Mouse (Mus musculus) hindbrain, embryonic 14.5 days (tissue): Measurements from ENCODE around the gene Fam13a. TPM values are rescaled to one million over a fixed set of nuclear protein-coding genes. Genes with fewer than 3 reads are reported as not detected.

Source experiments
- ATAC-seq: fragments of 200-750 bp; cut with Nextera tagmentation; 2 replicates; pipeline ENCODE4 v1.8.0; 2017; ENCODE audit warnings: moderate number of reproducible peaks, mild to moderate bottlenecking, moderate TSS enrichment, moderate library complexity; ENCODE audit not compliant: low FRiP score
- DNase-seq: peaks from one replicate; pipeline ENCODE4 v3.0.0-alpha.2; 2015; ENCODE audit warnings: low spot score
- H3K27ac ChIP-seq: fragments of 300-500 bp; sonication (generic); 2 replicates; pipeline ENCODE4 v1.5.1; 2014; ENCODE audit warnings: mild to moderate bottlenecking, moderate library complexity
- H3K27me3 ChIP-seq: fragments of 300-500 bp; sonication (generic); 2 replicates; pipeline ENCODE4 v1.6.1; 2014; ENCODE audit warnings: mild to moderate bottlenecking, low read length, mixed read lengths; ENCODE audit not compliant: control insufficient read depth, insufficient read depth
- H3K36me3 ChIP-seq: fragments of 300-500 bp; sonication (generic); replicated peaks from 2 replicates; pipeline ENCODE4 v1.6.1; 2014; ENCODE audit not compliant: control insufficient read depth, insufficient read depth
- H3K4me1 ChIP-seq: fragments of 300-500 bp; sonication (generic); replicated peaks from 2 replicates; pipeline ENCODE4 v1.6.1; 2014; ENCODE audit warnings: antibody characterized with exemption, low read length, mixed read lengths; ENCODE audit not compliant: control insufficient read depth, insufficient read depth
- H3K4me2 ChIP-seq: fragments of 300-500 bp; sonication (generic); replicated peaks from 2 replicates; pipeline ENCODE4 v1.6.1; 2014; ENCODE audit warnings: mild to moderate bottlenecking, moderate library complexity
- H3K4me3 ChIP-seq: fragments of 300-500 bp; sonication (generic); replicated peaks from 2 replicates; pipeline ENCODE4 v1.5.1; 2014; ENCODE audit warnings: mild to moderate bottlenecking, low read length
- H3K9ac ChIP-seq: fragments of 300-500 bp; sonication (generic); 2 replicates; pipeline ENCODE4 v1.6.1; 2014
- H3K9me3 ChIP-seq: fragments of 300-500 bp; sonication (generic); 2 replicates; pipeline ENCODE4 v1.6.1; 2016; ENCODE audit warnings: low read length; ENCODE audit not compliant: control insufficient read depth
- WGBS: fragments of 180-500 bp; shearing (Covaris S2); extraction: QIAGEN DNeasy Blood & Tissue Kit; methylation state at CpG from one replicate; pipeline ENCODE4 v1.1.7; 2014; 5-methylcytosine and 5-hydroxymethylcytosine counted together
- polyA plus RNA-seq: library from polyadenylated mRNA; unstranded; fragments of >200 nt; fragmentation: Nextera tagmentation; extraction: Ambion mirVana; gene quantifications from 2 replicates; pipeline ENCODE4 v1.2.1, GENCODE M21; 2014

Fam13a gene
- polyA plus RNA-seq, 1 experiment from 2014 or later: 10.3 TPM

GRCm38 (mm10) chr6:58896648-58897047 lies 127.7 kb downstream of the Fam13a start:
- WGBS: 81% methylated on average over 3 of the region's 3 CpGs
- H3K36me3 ChIP-seq: peaks cover 38% of the 10 kb centered on the region
- ATAC-seq: no peak

GRCm38 (mm10) chr6:58894994-58895393 lies 129.4 kb downstream of the Fam13a start:
- 88% methylated on average over 4 of the region's 4 CpGs for WGBS
- no peak for ATAC-seq

More at GRCm38 (mm10) chr6:58896648-58897047, 127.7 kb downstream of the Fam13a start:
- Histone ChIP-seq H3K4me2 (no peak overlapping the region), H3K27ac (no peak overlapping the region), H3K4me3 (no peak overlapping the region), H3K4me1 (no peaks in the 10 kb centered on the region), H3K9ac (no peak overlapping the region), H3K9me3 (no peaks in the 10 kb centered on the region), H3K27me3 (no peaks in the 10 kb centered on the region)
- DNase-seq: no peak

GRCm38 (mm10) chr6:58893307-58893706 lies 131.0 kb downstream of the Fam13a start:
- 90% methylated on average over 6 of the region's 6 CpGs for WGBS
- ATAC-seq (no peak), DNase-seq (no peak)
- H3K4me3 ChIP-seq: no peak overlapping the region
- H3K4me1 ChIP-seq: no peaks in the 10 kb centered on the region
- no peak overlapping the region for H3K4me2 ChIP-seq
- no peak overlapping the region for H3K27ac ChIP-seq
- H3K36me3 ChIP-seq: peaks cover 55% of the 10 kb centered on the region
- no peak overlapping the region for H3K9ac ChIP-seq
- H3K9me3 ChIP-seq: no peaks in the 10 kb centered on the region
- H3K27me3 ChIP-seq: no peaks in the 10 kb centered on the region

More at GRCm38 (mm10) chr6:58894994-58895393, 129.4 kb downstream of the Fam13a start:
- no peak overlapping the region for H3K4me3 ChIP-seq
- peaks cover 49% of the 10 kb centered on the region for H3K36me3 ChIP-seq
- no peak overlapping the region for H3K27ac ChIP-seq
- no peaks in the 10 kb centered on the region for H3K4me1 ChIP-seq
- no peak overlapping the region for H3K4me2 ChIP-seq
- DNase-seq: no peak
- H3K9ac ChIP-seq: no peak overlapping the region
- no peaks in the 10 kb centered on the region for H3K27me3 ChIP-seq
- H3K9me3 ChIP-seq: no peaks in the 10 kb centered on the region

- no peaks in the 10 kb centered on the region for H3K9me3 ChIP-seq
- no peak overlapping the region for H3K9ac ChIP-seq
- peaks cover 47% of the 10 kb centered on the region for H3K36me3 ChIP-seq
- no peaks in the 10 kb centered on the region for H3K4me1 ChIP-seq
- no peaks in the 10 kb centered on the region for H3K27me3 ChIP-seq
- no peak overlapping the region for H3K27ac ChIP-seq
- no peak overlapping the region for H3K4me2 ChIP-seq
- DNase-seq: no peak
- WGBS: 88% methylated on average over 3 of the region's 3 CpGs
- no peak for ATAC-seq
- H3K4me3 ChIP-seq: no peak overlapping the region
Observed at GRCm38 (mm10) chr6:58889917-58890316, 134.4 kb downstream of the Fam13a start.

GRCm38 (mm10) chr6:58882271-58882670 lies 142.1 kb downstream of the Fam13a start:
- Histone ChIP-seq H3K27me3 (no peaks in the 10 kb centered on the region), H3K4me1 (no peaks in the 10 kb centered on the region), H3K4me2 (no peak overlapping the region), H3K4me3 (no peak overlapping the region), H3K36me3 (peaks cover 7% of the 10 kb centered on the region), H3K27ac (0 out of 2 replicates have a peak overlapping the region, but pooled peaks have one; percentile 5), H3K9me3 (no peaks in the 10 kb centered on the region), H3K9ac (no peak overlapping the region)
- WGBS: 82% methylated on average over 6 of the region's 6 CpGs
- DNase-seq (no peak), ATAC-seq (no peak)

Other genes with a start within 250 kb of the Fam13a start
- gene Herc3, start 193.1 kb downstream of the Fam13a start, polyA plus RNA-seq: 33.7 and 39.0 TPM in 2 replicates
- gene Nap1l5, start 117.5 kb downstream of the Fam13a start, polyA plus RNA-seq: 338 and 425 TPM in 2 replicates
- gene Tigd2, start 184.3 kb upstream of the Fam13a start, polyA plus RNA-seq: 11.7 and 12.8 TPM in 2 replicates